Mouse (Mus musculus) heart, adult 8-10 months (tissue): ENCODE results near the gene Oprm1. TPM values are rescaled to one million over a fixed set of nuclear protein-coding genes. Genes with fewer than 3 reads are reported as not detected.

Experiments used
- DNase-seq: peaks from one replicate; pipeline ENCODE4 v3.0.0; 2022; ENCODE audit warnings: low spot score
- total RNA-seq, 4 experiments: library from RNA; stranded (reverse); gene quantifications; 2 replicates each; pipeline ENCODE4 v1.2.4; 2022

The Oprm1 gene
- total RNA-seq, 4 experiments from 2014 or later: not detected

- no peak for DNase-seq
Observed at GRCm38 (mm10) chr10:7041032-7041431, 282.7 kb downstream of the Oprm1 start.

- DNase-seq: no peak
Observed at GRCm38 (mm10) chr10:7043896-7044295, 285.6 kb downstream of the Oprm1 start.

GRCm38 (mm10) chr10:7047288-7047918 lies 289.1 kb downstream of the Oprm1 start:
- no peak for DNase-seq

GRCm38 (mm10) chr10:7047919-7048291 lies 289.6 kb downstream of the Oprm1 start:
- DNase-seq: no peak

- no peak for DNase-seq
Observed at GRCm38 (mm10) chr10:7049901-7050300, 291.6 kb downstream of the Oprm1 start.

GRCm38 (mm10) chr10:7052315-7053017 lies 294.2 kb downstream of the Oprm1 start, which contains the start of gene Ipcef1:
Gene Ipcef1 (minus strand): TSS chr10:7052478.
- DNase-seq: no peak

- no peak for DNase-seq
Observed at GRCm38 (mm10) chr10:7054560-7055205, 296.4 kb downstream of the Oprm1 start.

- no peak for DNase-seq
Observed at GRCm38 (mm10) chr10:7057546-7057945, 299.2 kb downstream of the Oprm1 start.

GRCm38 (mm10) chr10:7060326-7060725 lies 302.0 kb downstream of the Oprm1 start:
- DNase-seq: no peak

GRCm38 (mm10) chr10:7062993-7063392 lies 304.7 kb downstream of the Oprm1 start:
- DNase-seq: no peak

GRCm38 (mm10) chr10:7063752-7064457 lies 305.6 kb downstream of the Oprm1 start:
- DNase-seq: no peak

- DNase-seq: no peak
Observed at GRCm38 (mm10) chr10:7068608-7069007, 310.3 kb downstream of the Oprm1 start.

GRCm38 (mm10) chr10:7069090-7069489 lies 310.8 kb downstream of the Oprm1 start:
- no peak for DNase-seq

- DNase-seq: no peak
Observed at GRCm38 (mm10) chr10:7070100-7070835, 312.0 kb downstream of the Oprm1 start.

- DNase-seq: no peak
Observed at GRCm38 (mm10) chr10:7070924-7071323, 312.6 kb downstream of the Oprm1 start.

GRCm38 (mm10) chr10:7074231-7074630 lies 315.9 kb downstream of the Oprm1 start:
- no peak for DNase-seq

- no peak for DNase-seq
Observed at GRCm38 (mm10) chr10:7075661-7076060, 317.4 kb downstream of the Oprm1 start.

GRCm38 (mm10) chr10:7076201-7076600 lies 317.9 kb downstream of the Oprm1 start:
- DNase-seq: peak; percentile 67

- DNase-seq: no peak
Observed at GRCm38 (mm10) chr10:7076662-7077211, 318.4 kb downstream of the Oprm1 start.

- DNase-seq: no peak
Observed at GRCm38 (mm10) chr10:7077389-7077808, 319.1 kb downstream of the Oprm1 start.

- no peak for DNase-seq
Observed at GRCm38 (mm10) chr10:7077971-7078370, 319.7 kb downstream of the Oprm1 start.
